Mouse (Mus musculus) stomach, postnatal 0 days (tissue): Measurements from ENCODE around the gene Nr6a1. TPM values are rescaled to one million over a fixed set of nuclear protein-coding genes. Genes with fewer than 3 reads are reported as not detected.

ENCODE experiments used
- ATAC-seq: fragments of 200-750 bp; cut with Nextera tagmentation; 2 replicates; pipeline ENCODE4 v1.8.0; 2017; ENCODE audit not compliant: low FRiP score, low TSS enrichment
- DNase-seq: peaks from one replicate; pipeline ENCODE4 v3.0.0-alpha.2; 2016; ENCODE audit warnings: low spot score
- H3K27ac ChIP-seq: fragments of 300-500 bp; sonication (generic); replicated peaks from 2 replicates; pipeline ENCODE4 v1.5.1; 2014; ENCODE audit warnings: mild to moderate bottlenecking, control low read depth
- H3K27me3 ChIP-seq: fragments of 300-500 bp; sonication (generic); 2 replicates; pipeline ENCODE4 v1.6.1; 2014; ENCODE audit warnings: low read length; ENCODE audit not compliant: control insufficient read depth, insufficient read depth
- H3K36me3 ChIP-seq: fragments of 300-500 bp; sonication (generic); 2 replicates; pipeline ENCODE4 v1.6.1; 2014; ENCODE audit warnings: low read length, mixed read lengths; ENCODE audit not compliant: control insufficient read depth, insufficient read depth
- H3K4me1 ChIP-seq: fragments of 300-500 bp; sonication (generic); replicated peaks from 2 replicates; pipeline ENCODE4 v1.6.1; 2014; ENCODE audit warnings: antibody characterized with exemption; ENCODE audit not compliant: control insufficient read depth, insufficient read depth
- H3K4me2 ChIP-seq: fragments of 300-500 bp; sonication (generic); replicated peaks from 2 replicates; pipeline ENCODE4 v1.6.1; 2014; ENCODE audit warnings: low read depth, mild to moderate bottlenecking, control low read depth, moderate library complexity
- H3K4me3 ChIP-seq: fragments of 300-500 bp; sonication (generic); 2 replicates; pipeline ENCODE4 v1.5.1; 2014; ENCODE audit warnings: low read depth, low read length, control low read depth
- H3K9ac ChIP-seq: fragments of 300-500 bp; sonication (generic); 2 replicates; pipeline ENCODE4 v1.6.1; 2014; ENCODE audit warnings: mild to moderate bottlenecking, low read length, control low read depth, mixed read lengths
- H3K9me3 ChIP-seq: fragments of 300-500 bp; sonication (generic); 2 replicates; pipeline ENCODE4 v1.6.1; 2016; ENCODE audit warnings: low read length; ENCODE audit not compliant: control insufficient read depth
- CTCF ChIP-seq: IDR thresholded peaks from 2 replicates; pipeline ENCODE4 v1.5.1; 2016; ENCODE audit warnings: antibody characterized with exemption, low read depth, mild to moderate bottlenecking, moderate library complexity
- EP300 ChIP-seq: optimal IDR thresholded peaks from 2 replicates; pipeline ENCODE3; 2016; ENCODE audit warnings: antibody characterized with exemption
- WGBS: fragments of 180-500 bp; shearing (Covaris S2); extraction: QIAGEN DNeasy Blood & Tissue Kit; methylation state at CpG from one replicate; pipeline ENCODE4 v1.1.7; 2014; 5-methylcytosine and 5-hydroxymethylcytosine counted together
- polyA plus RNA-seq: library from polyadenylated mRNA; unstranded; fragments of >200 nt; fragmentation: Nextera tagmentation; extraction: Ambion mirVana; gene quantifications from 2 replicates; pipeline ENCODE4 v1.2.1, GENCODE M21; 2015

Nr6a1 gene
- polyA plus RNA-seq, 1 experiment from 2014 or later: 0.59 TPM

DNA sequence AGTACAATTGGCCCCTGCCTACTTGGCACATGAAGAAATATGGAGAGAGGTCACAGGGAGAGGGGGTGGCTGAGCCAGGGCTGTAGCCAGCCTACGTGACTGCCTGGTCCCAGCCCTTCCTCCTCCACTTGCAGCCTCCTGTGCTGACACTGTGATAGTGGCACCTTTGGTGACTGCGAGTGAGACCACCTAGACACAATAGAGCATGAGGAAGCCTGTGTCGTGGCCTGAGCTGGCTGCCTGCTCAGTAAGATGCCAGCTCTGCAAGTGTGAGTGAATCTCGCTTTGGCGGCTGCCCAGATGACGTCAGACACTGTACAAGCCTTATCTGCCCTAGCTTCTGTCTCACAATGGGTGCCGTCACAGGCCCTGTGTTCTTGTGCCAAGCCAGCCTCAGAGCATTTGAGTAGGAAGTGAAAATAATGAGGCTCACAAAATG lies 22.8 kb upstream of the Nr6a1 start:
- Histone ChIP-seq H3K36me3 (no peaks in the 10 kb centered on the region), H3K27ac (no peak overlapping the region), H3K4me1 (no peaks in the 10 kb centered on the region), H3K27me3 (no peaks in the 10 kb centered on the region), H3K4me3 (no peak overlapping the region), H3K9me3 (no peaks in the 10 kb centered on the region), H3K4me2 (no peak overlapping the region), H3K9ac (no peak overlapping the region)
- 48% methylated on average over 7 of the region's 7 CpGs for WGBS
- TF ChIP-seq EP300: no peak
- TF ChIP-seq CTCF: no peak
- ATAC-seq: peak; percentile 92
- DNase-seq: peak; percentile 87

- DNase-seq: no peak
Measured at GRCm38 (mm10) chr2:38947566-38947965, 20.1 kb upstream of the Nr6a1 start.

DNA sequence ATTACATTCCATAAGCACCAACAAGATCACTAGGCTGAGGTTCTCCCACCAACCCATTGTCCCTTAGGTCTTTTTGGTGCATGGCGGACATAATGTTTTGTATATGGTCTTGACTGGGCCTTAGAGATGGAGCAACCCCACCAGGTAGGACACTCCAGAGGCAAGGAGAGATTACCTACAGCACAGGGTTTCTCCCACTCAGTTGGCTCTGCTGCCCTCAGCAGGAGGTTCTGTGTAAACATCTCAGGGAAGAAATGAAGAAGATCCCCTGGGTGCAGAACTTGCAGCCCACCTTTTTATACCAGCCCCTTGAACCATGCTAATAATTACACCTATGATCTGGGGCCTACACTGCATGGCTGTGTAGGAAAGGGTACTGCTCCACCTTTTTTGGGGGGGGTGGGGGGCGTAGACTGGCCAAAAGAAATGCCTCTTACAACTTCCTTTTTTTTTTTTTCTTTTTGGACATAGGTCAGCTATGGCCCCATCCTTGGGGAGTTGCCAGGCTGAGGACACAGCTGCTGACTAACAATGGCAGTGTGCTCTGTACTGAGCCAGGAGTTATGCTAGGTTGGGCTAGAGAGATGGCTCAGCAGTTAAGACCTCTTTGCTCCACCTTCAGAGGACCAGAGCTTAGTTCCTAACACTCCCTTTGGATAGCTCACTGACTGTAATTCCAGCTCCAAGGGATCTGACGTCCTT lies 17.1 kb upstream of the Nr6a1 start:
- Histone ChIP-seq H3K9me3 (no peaks in the 10 kb centered on the region), H3K9ac (no peak overlapping the region), H3K4me2 (no peak overlapping the region), H3K27me3 (no peaks in the 10 kb centered on the region), H3K4me1 (no peaks in the 10 kb centered on the region), H3K4me3 (no peak overlapping the region), H3K27ac (no peak overlapping the region), H3K36me3 (no peaks in the 10 kb centered on the region)
- TF ChIP-seq EP300: no peak
- TF ChIP-seq CTCF: peak; percentile 48
- DNase-seq: peak; percentile 13
- 60% methylated on average over 3 of the region's 3 CpGs for WGBS
- no peak for ATAC-seq

More at GRCm38 (mm10) chr2:38947566-38947965, 20.1 kb upstream of the Nr6a1 start:
- TF ChIP-seq CTCF: no peak
- no peak for TF ChIP-seq EP300
- Histone ChIP-seq H3K27me3 (no peaks in the 10 kb centered on the region), H3K36me3 (no peaks in the 10 kb centered on the region), H3K4me3 (no peak overlapping the region), H3K27ac (no peak overlapping the region; the same call in 1 of the 2 replicates), H3K9ac (no peak overlapping the region), H3K4me1 (no peaks in the 10 kb centered on the region), H3K4me2 (no peak overlapping the region), H3K9me3 (no peaks in the 10 kb centered on the region)
- 59% methylated on average over 7 of the region's 7 CpGs for WGBS
- no peak for ATAC-seq

DNA sequence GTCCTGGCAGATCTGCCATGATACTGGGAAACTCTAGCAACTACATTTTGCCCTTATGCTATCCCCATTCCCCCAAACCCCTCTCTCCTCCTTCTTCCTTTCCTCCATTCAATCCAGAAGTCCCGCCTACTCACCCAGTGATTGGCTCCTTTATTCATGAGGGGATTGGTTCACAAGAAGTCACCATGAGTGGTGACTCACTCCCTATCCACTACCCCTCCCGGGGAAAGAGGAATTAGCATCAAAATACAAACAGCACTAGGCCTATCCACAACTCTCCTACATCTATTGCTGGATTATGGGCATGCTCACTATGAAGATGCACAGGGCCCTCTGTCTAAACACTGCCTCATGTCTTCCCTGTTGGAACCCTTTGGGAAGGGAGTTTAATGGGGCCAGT lies 16.5 kb upstream of the Nr6a1 start:
- Histone ChIP-seq H3K9me3 (no peaks in the 10 kb centered on the region), H3K4me3 (no peak overlapping the region), H3K4me1 (no peaks in the 10 kb centered on the region), H3K4me2 (no peak overlapping the region), H3K36me3 (no peaks in the 10 kb centered on the region), H3K9ac (no peak overlapping the region), H3K27me3 (no peaks in the 10 kb centered on the region), H3K27ac (no peak overlapping the region)
- TF ChIP-seq EP300: no peak
- TF ChIP-seq CTCF: no peak
- WGBS: 47% methylated on average over 2 of the region's 2 CpGs
- DNase-seq: peak; percentile 9
- peak; percentile 35; the same call in 1 of the 2 replicates for ATAC-seq

DNA sequence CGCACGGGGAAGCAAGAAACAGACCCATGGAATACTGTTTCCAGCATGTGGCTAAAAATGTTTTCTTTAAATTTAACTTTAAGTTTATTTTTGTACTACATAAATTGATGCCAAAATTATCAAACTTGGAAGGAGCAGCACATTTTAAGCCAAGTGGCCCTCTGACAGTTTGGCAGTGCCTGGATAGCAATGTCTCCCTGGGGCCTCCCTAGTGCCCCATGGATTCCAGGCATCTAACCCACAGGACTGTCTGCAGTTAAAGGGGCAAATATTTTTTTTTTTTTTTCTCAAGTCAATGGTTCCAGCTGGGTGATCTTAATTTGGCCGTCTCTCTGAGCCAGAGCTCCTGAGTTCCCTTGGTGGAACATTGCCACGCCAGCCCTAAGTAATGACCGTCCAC lies 15.7 kb upstream of the Nr6a1 start:
- H3K9ac ChIP-seq: no peak overlapping the region
- no peak for ATAC-seq
- no peaks in the 10 kb centered on the region for H3K27me3 ChIP-seq
- H3K9me3 ChIP-seq: no peaks in the 10 kb centered on the region
- WGBS: 78% methylated on average over 5 of the region's 5 CpGs
- no peak overlapping the region for H3K4me3 ChIP-seq
- no peaks in the 10 kb centered on the region for H3K36me3 ChIP-seq
- no peak overlapping the region for H3K27ac ChIP-seq
- no peaks in the 10 kb centered on the region for H3K4me1 ChIP-seq
- no peak overlapping the region for H3K4me2 ChIP-seq
- no peak for TF ChIP-seq CTCF
- TF ChIP-seq EP300: no peak
- no peak for DNase-seq

GRCm38 (mm10) chr2:38941898-38942297 lies 14.4 kb upstream of the Nr6a1 start:
- ATAC-seq: no peak
- no peak for DNase-seq
- 73% methylated on average over 2 of the region's 2 CpGs for WGBS

More at GRCm38 (mm10) chr2:38941898-38942297, 14.4 kb upstream of the Nr6a1 start:
- Histone ChIP-seq H3K4me1 (no peaks in the 10 kb centered on the region), H3K4me2 (no peak overlapping the region), H3K9ac (no peak overlapping the region), H3K27me3 (no peaks in the 10 kb centered on the region), H3K36me3 (no peaks in the 10 kb centered on the region), H3K4me3 (no peak overlapping the region), H3K9me3 (no peaks in the 10 kb centered on the region), H3K27ac (no peak overlapping the region)
- no peak for TF ChIP-seq CTCF
- no peak for TF ChIP-seq EP300
